Mouse (Mus musculus) forebrain, embryonic 15.5 days (tissue): ENCODE results near the gene Aifm2. TPM values are rescaled to one million over a fixed set of nuclear protein-coding genes. Genes with fewer than 3 reads are reported as not detected.
A peak's percentile ranks its signal among the peaks of the same experiment; 100 is the strongest.

ENCODE experiments used
- ATAC-seq: fragments of 200-750 bp; cut with Nextera tagmentation; replicated peaks from 2 replicates; pipeline ENCODE4 v1.8.0; 2017; ENCODE audit warnings: mild to moderate bottlenecking, moderate TSS enrichment, moderate library complexity
- H3K27ac ChIP-seq: fragments of 300-500 bp; sonication (generic); replicated peaks from 2 replicates; pipeline ENCODE4 v1.5.1; 2015; ENCODE audit warnings: mild to moderate bottlenecking, inconsistent platforms
- H3K27me3 ChIP-seq: fragments of 300-500 bp; sonication (generic); 2 replicates; pipeline ENCODE4 v1.6.1; 2015; ENCODE audit warnings: inconsistent platforms
- H3K36me3 ChIP-seq: fragments of 300-500 bp; sonication (generic); 2 replicates; pipeline ENCODE4 v1.6.1; 2015; ENCODE audit warnings: mild to moderate bottlenecking, inconsistent platforms
- H3K4me1 ChIP-seq: fragments of 300-500 bp; sonication (generic); 2 replicates; pipeline ENCODE4 v1.6.1; 2015; ENCODE audit warnings: inconsistent platforms
- H3K4me2 ChIP-seq: fragments of 300-500 bp; sonication (generic); replicated peaks from 2 replicates; pipeline ENCODE4 v1.6.1; 2015; ENCODE audit warnings: mild to moderate bottlenecking, inconsistent platforms
- H3K4me3 ChIP-seq: fragments of 300-500 bp; sonication (generic); 2 replicates; pipeline ENCODE4 v1.5.1; 2015; ENCODE audit warnings: mild to moderate bottlenecking, inconsistent platforms
- H3K9ac ChIP-seq: fragments of 300-500 bp; sonication (generic); replicated peaks from 2 replicates; pipeline ENCODE4 v1.6.1; 2015; ENCODE audit warnings: mild to moderate bottlenecking, inconsistent platforms
- H3K9me3 ChIP-seq: fragments of 300-500 bp; sonication (generic); 2 replicates; pipeline ENCODE4 v1.6.1; 2016; ENCODE audit warnings: inconsistent platforms
- WGBS: fragments of 180-500 bp; shearing (Covaris S2); methylation state at CpG from one replicate; pipeline ENCODE4 v1.1.7; 2015; ENCODE audit warnings: mixed read lengths; 5-methylcytosine and 5-hydroxymethylcytosine counted together
- microRNA-seq: library from miRNA; unstranded; fragments of <30 nt; microRNA quantifications from one replicate; pipeline ENCODE4, GENCODE M21; 2016
- polyA plus RNA-seq: library from polyadenylated mRNA; unstranded; fragments of >200 nt; fragmentation: Nextera tagmentation; extraction: Ambion mirVana; gene quantifications from 2 replicates; pipeline ENCODE4 v1.2.1, GENCODE M21; 2015

The Aifm2 gene
- polyA plus RNA-seq, 1 experiment from 2014 or later = 6.7 TPM

- ATAC-seq = peak; percentile 91
- no peaks in the 10 kb centered on the region for H3K9me3 ChIP-seq
- H3K4me1 ChIP-seq = peaks cover 29% of the 10 kb centered on the region
- no peaks in the 10 kb centered on the region for H3K27me3 ChIP-seq
- peak within 1 kb of the TSS; percentile 73 for H3K4me2 ChIP-seq
- H3K27ac ChIP-seq = peak within 1 kb of the TSS; percentile 99
- H3K36me3 ChIP-seq = no peaks in the 10 kb centered on the region
- under 1% methylated on average over 50 of the region's 50 CpGs for WGBS
- H3K4me3 ChIP-seq = peak within 1 kb of the TSS; percentile 97
- H3K9ac ChIP-seq = peak within 1 kb of the TSS; percentile 99
Observed at GRCm38 (mm10) chr10:61783621-61784251, 68.7 kb downstream of the Aifm2 start, which contains the start of gene H2afy2. Gene H2afy2, minus strand, starts transcription at chr10:61784147.

- no peak for ATAC-seq
- Histone ChIP-seq H3K4me1 (peaks cover 29% of the 10 kb centered on the region), H3K27me3 (no peaks in the 10 kb centered on the region), H3K9me3 (no peaks in the 10 kb centered on the region), H3K4me2 (peak overlapping the region; percentile 73), H3K9ac (peak overlapping the region; percentile 99), H3K36me3 (no peaks in the 10 kb centered on the region), H3K4me3 (peak overlapping the region; percentile 97), H3K27ac (peak overlapping the region; percentile 99)
- 15% methylated on average over 10 of the region's 10 CpGs for WGBS
Observed at GRCm38 (mm10) chr10:61784414-61784813, 69.4 kb downstream of the Aifm2 start.

- Histone ChIP-seq H3K9ac (no peak overlapping the region), H3K9me3 (no peaks in the 10 kb centered on the region), H3K27ac (no peak overlapping the region), H3K27me3 (no peaks in the 10 kb centered on the region), H3K4me3 (no peak overlapping the region), H3K36me3 (no peaks in the 10 kb centered on the region), H3K4me1 (peaks cover 8% of the 10 kb centered on the region), H3K4me2 (no peak overlapping the region)
- ATAC-seq = no peak
- WGBS = 71% methylated on average over 10 of the region's 10 CpGs
Observed at GRCm38 (mm10) chr10:61787541-61788313, 72.7 kb downstream of the Aifm2 start.

- 90% methylated on average over 5 of the region's 5 CpGs for WGBS
- H3K9me3 ChIP-seq = no peaks in the 10 kb centered on the region
- H3K4me2 ChIP-seq = no peak overlapping the region
- peaks cover 8% of the 10 kb centered on the region for H3K4me1 ChIP-seq
- no peak overlapping the region for H3K9ac ChIP-seq
- H3K27ac ChIP-seq = no peak overlapping the region
- H3K36me3 ChIP-seq = no peaks in the 10 kb centered on the region
- H3K27me3 ChIP-seq = no peaks in the 10 kb centered on the region
- H3K4me3 ChIP-seq = no peak overlapping the region
- no peak for ATAC-seq
Observed at GRCm38 (mm10) chr10:61788499-61788898, 73.4 kb downstream of the Aifm2 start.

Small RNA genes lying within 50 kb of the gene (microRNA-seq; reads per million reads assigned to microRNA genes)
- gene Mir5108 = not detected

Other genes starting within 250 kb of the Aifm2 start
- 22.1 and 23.0 TPM in 2 replicates for gene Lrrc20, start 239.5 kb upstream of the Aifm2 start, polyA plus RNA-seq
- gene Npffr1, start 119.8 kb upstream of the Aifm2 start, polyA plus RNA-seq = 0.54 and 0.64 TPM in 2 replicates
- gene Ppa1, start 66.7 kb upstream of the Aifm2 start, polyA plus RNA-seq = 243 and 249 TPM in 2 replicates
- gene Sar1a, start 35.0 kb upstream of the Aifm2 start, polyA plus RNA-seq = 213 and 219 TPM in 2 replicates
- gene Tysnd1, start 19.7 kb upstream of the Aifm2 start, polyA plus RNA-seq = 28.2 and 32.7 TPM in 2 replicates
- 312 TPM in 2 replicates for gene H2afy2, start 68.9 kb downstream of the Aifm2 start, polyA plus RNA-seq